Mouse (Mus musculus) liver, embryonic 14.5 days (tissue): Measurements from ENCODE around the gene Bcl2l10.

Experiments used
- CTCF ChIP-seq: IDR thresholded peaks from 2 replicates; pipeline ENCODE4 v1.5.1; 2016; ENCODE audit warnings: antibody characterized with exemption, low read depth, control low read depth
- EP300 ChIP-seq: IDR thresholded peaks from 2 replicates; pipeline ENCODE4 v1.6.1; 2016; ENCODE audit warnings: antibody characterized with exemption, low read depth

GRCm38 (mm10) chr9:75348641-75349040 lies 1.1 kb downstream of the Bcl2l10 start:
- TF ChIP-seq CTCF, result no peak
- TF ChIP-seq EP300, result no peak
